Mouse (Mus musculus) ES-E14 (cell line): ENCODE measurements at regions not wholly inside any gene's neighbourhood (a gene's known extent, or its start where the extent isn't known, plus 50 kb on each side); places are given as distances from the start of the nearest gene placed in this dataset.

ENCODE experiments used
- DNase-seq: peaks from one replicate; pipeline ENCODE4 v3.0.0-alpha.2; 2013; ENCODE audit warnings: low read depth, low spot score
- H3K27ac ChIP-seq: 2 replicates; pipeline ENCODE4 v1.5.1; 2012; ENCODE audit warnings: low read depth, mild to moderate bottlenecking, low read length, moderate library complexity, mixed read lengths; ENCODE audit not compliant: poor library complexity, insufficient read depth, severe bottlenecking
- H3K36me3 ChIP-seq: 2 replicates; pipeline ENCODE4 v1.6.1; 2012; ENCODE audit warnings: mild to moderate bottlenecking, low read length, moderate library complexity, mixed read lengths; ENCODE audit not compliant: control insufficient read depth, poor library complexity, insufficient read depth, severe bottlenecking
- H3K4me1 ChIP-seq, 2 experiments: fragments of 150-350 bp in 1 of 2; sonication (generic) in 1 of 2; 2 replicates each; pipeline ENCODE4 v1.6.1; 2012; ENCODE audit warnings: low read length in 2 of 2, mild to moderate bottlenecking in 1 of 2, mixed read lengths in 1 of 2; ENCODE audit not compliant: control insufficient read depth in 2 of 2, insufficient read depth in 2 of 2, poor library complexity in 1 of 2
- H3K4me3 ChIP-seq, 2 experiments: fragments of 150-350 bp in 1 of 2; sonication (generic) in 1 of 2; 2 replicates each; pipeline ENCODE4 v1.5.1; 2012; ENCODE audit warnings: low read length in 2 of 2, low read depth in 1 of 2, mild to moderate bottlenecking in 1 of 2, mixed read lengths in 1 of 2; ENCODE audit not compliant: insufficient read depth in 1 of 2, poor library complexity in 1 of 2, severe bottlenecking in 1 of 2
- H3K9ac ChIP-seq: 2 replicates; pipeline ENCODE4 v1.6.1; 2012; ENCODE audit warnings: low read depth, mild to moderate bottlenecking, low read length, mixed read lengths; ENCODE audit not compliant: poor library complexity, insufficient read depth, severe bottlenecking
- H3K9me3 ChIP-seq: fragments of 150-350 bp; sonication (generic); 2 replicates; pipeline ENCODE4 v1.6.1; 2012; ENCODE audit warnings: low read depth, mild to moderate bottlenecking, low read length; ENCODE audit not compliant: control insufficient read depth, insufficient read depth
- CHD2 ChIP-seq: IDR thresholded peaks from 2 replicates; pipeline ENCODE4 v1.6.1; 2014; ENCODE audit warnings: mild to moderate bottlenecking, low read depth, low read length, inconsistent platforms
- HCFC1 ChIP-seq: IDR thresholded peaks from 2 replicates; pipeline ENCODE4 v1.6.1; 2012; ENCODE audit warnings: low read length, inconsistent platforms, borderline replicate concordance; ENCODE audit not compliant: insufficient read depth
- MAFK ChIP-seq: IDR thresholded peaks from 2 replicates; pipeline ENCODE4 v1.6.1; 2014; ENCODE audit warnings: mild to moderate bottlenecking, low read depth, low read length, inconsistent platforms; ENCODE audit not compliant: insufficient read depth
- ZC3H11A ChIP-seq: IDR thresholded peaks from 2 replicates; pipeline ENCODE4 v1.6.1; 2012; ENCODE audit warnings: low read depth, mild to moderate bottlenecking, inconsistent platforms, low read length, borderline replicate concordance
- ZNF384 ChIP-seq: IDR thresholded peaks from 2 replicates; pipeline ENCODE4 v1.6.1; 2012; ENCODE audit warnings: low read depth, low read length, inconsistent platforms
- in situ Hi-C, 2 experiments: fragments of 600-800 bp; cut with MboI; formaldehyde crosslinking; loops; one replicate each; pipeline ENCODE4 v1.15.1; 2025; ENCODE audit warnings: low sequenced_read_pairs in 2 of 2, inconsistent platforms in 1 of 2; ENCODE audit not compliant: unreplicated experiment in 2 of 2

GRCm38 (mm10) chr10:99678096-99678495, 81.4 kb downstream of the Csl start:
- Histone ChIP-seq H3K27ac (no peak overlapping the region), H3K9ac (no peak overlapping the region), H3K4me1 (no peaks in the 10 kb centered on the region), H3K36me3 (no peaks in the 10 kb centered on the region), H3K9me3 (no peaks in the 10 kb centered on the region), H3K4me3 (no peak overlapping the region)
- no peak for DNase-seq
- in situ Hi-C loops: no loop called here
- TF ChIP-seq ZNF384: no peak

GRCm38 (mm10) chr10:99679813-99680212, 79.6 kb downstream of the Csl start:
- TF ChIP-seq CHD2 (no peak), HCFC1 (no peak), MAFK (no peak), ZC3H11A (no peak), ZNF384 (no peak)
- DNase-seq: no peak

DNA sequence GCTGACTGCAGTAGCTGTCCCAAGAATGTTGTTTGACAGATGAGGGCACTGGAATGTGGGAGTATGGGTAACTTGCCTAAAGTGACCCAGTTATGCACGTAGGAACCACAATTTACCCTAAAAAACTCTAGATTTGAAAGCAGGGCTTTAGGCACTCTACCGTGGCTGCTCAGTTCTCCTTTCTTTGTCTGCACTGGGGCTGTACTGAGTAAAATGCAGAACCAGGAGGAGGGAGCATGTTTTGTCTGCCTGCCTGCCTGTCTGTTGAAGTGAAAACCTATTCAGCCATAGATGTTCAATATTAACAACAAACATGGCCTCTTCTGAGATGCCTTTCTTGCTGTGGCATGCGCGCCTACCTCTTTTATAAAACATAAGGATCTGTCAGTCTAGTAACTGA, 77.5 kb downstream of the Csl start:
- H3K9me3 ChIP-seq: no peaks in the 10 kb centered on the region
- DNase-seq: no peak
- H3K4me3 ChIP-seq: no peak overlapping the region
- no peaks in the 10 kb centered on the region for H3K4me1 ChIP-seq
- TF ChIP-seq ZC3H11A (no peak), HCFC1 (no peak), CHD2 (no peak), ZNF384 (no peak), MAFK (no peak)
- in situ Hi-C loops: no loop called here
- no peaks in the 10 kb centered on the region for H3K36me3 ChIP-seq
- H3K9ac ChIP-seq: no peak overlapping the region
- no peak overlapping the region for H3K27ac ChIP-seq

More at GRCm38 (mm10) chr10:99679813-99680212, 79.6 kb downstream of the Csl start:
- Histone ChIP-seq H3K27ac (no peak overlapping the region), H3K4me3 (no peak overlapping the region), H3K9me3 (no peaks in the 10 kb centered on the region), H3K4me1 (no peaks in the 10 kb centered on the region), H3K9ac (no peak overlapping the region), H3K36me3 (no peaks in the 10 kb centered on the region)
- in situ Hi-C loops: no loop called here

DNA sequence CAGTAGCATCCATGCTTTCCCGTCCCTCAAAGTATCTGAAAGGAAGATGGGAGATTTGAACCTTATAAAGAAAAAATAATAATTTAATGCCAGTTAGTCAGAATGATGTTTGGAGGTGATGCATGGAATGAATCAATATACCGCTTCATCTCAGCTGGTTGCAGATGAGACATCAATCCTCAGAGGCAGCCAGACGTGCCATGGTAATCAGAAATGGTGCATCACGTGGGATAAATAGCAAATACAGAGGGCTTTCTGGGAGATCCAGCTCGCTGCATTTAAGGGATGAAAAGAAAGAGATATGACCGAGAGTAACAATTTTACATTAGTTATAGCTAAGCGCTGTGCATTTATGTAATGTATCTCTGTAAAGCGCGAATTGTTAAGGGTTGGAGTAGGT, 77.1 kb downstream of the Csl start:
- H3K36me3 ChIP-seq: no peaks in the 10 kb centered on the region
- no peak overlapping the region for H3K27ac ChIP-seq
- H3K9ac ChIP-seq: no peak overlapping the region
- no peaks in the 10 kb centered on the region for H3K4me1 ChIP-seq
- no peaks in the 10 kb centered on the region for H3K9me3 ChIP-seq
- in situ Hi-C loops: no loop called here
- TF ChIP-seq ZC3H11A (no peak), ZNF384 (no peak), CHD2 (no peak), MAFK (no peak), HCFC1 (no peak)
- H3K4me3 ChIP-seq: no peak overlapping the region
- DNase-seq: no peak

GRCm38 (mm10) chr10:99683310-99683709, 76.1 kb downstream of the Csl start:
- no peak for TF ChIP-seq HCFC1
- TF ChIP-seq CHD2: no peak
- no peak for TF ChIP-seq MAFK
- TF ChIP-seq ZNF384: no peak
- TF ChIP-seq ZC3H11A: no peak
- in situ Hi-C loops: no loop called here

More at GRCm38 (mm10) chr10:99683310-99683709, 76.1 kb downstream of the Csl start:
- Histone ChIP-seq H3K4me3 (no peak overlapping the region), H3K9ac (no peak overlapping the region), H3K4me1 (no peaks in the 10 kb centered on the region), H3K27ac (no peak overlapping the region), H3K9me3 (no peaks in the 10 kb centered on the region), H3K36me3 (no peaks in the 10 kb centered on the region)
- DNase-seq: no peak
